Mouse (Mus musculus) lung, embryonic 15.5 days (tissue): Measurements from ENCODE around the gene Hectd4. TPM values are rescaled to one million over a fixed set of nuclear protein-coding genes. Genes with fewer than 3 reads are reported as not detected.
A peak's percentile ranks its signal among the peaks of the same experiment; 100 is the strongest.
"Not testable (repeated sequence)": the region's sequence is repeated elsewhere in the genome, so short reads cannot be mapped to it uniquely, and the experiment has no call there.

Experiments
- ATAC-seq: fragments of 200-750 bp; cut with Nextera tagmentation; 2 replicates; pipeline ENCODE4 v1.8.0; 2017; ENCODE audit warnings: moderate number of reproducible peaks, borderline replicate concordance; ENCODE audit not compliant: low FRiP score, low TSS enrichment; ENCODE audit errors: extremely low read depth
- H3K27ac ChIP-seq: fragments of 300-500 bp; sonication (generic); 2 replicates; pipeline ENCODE4 v1.5.1; 2015; ENCODE audit warnings: moderate library complexity, mild to moderate bottlenecking, inconsistent platforms
- H3K27me3 ChIP-seq: fragments of 300-500 bp; sonication (generic); 2 replicates; pipeline ENCODE4 v1.6.1; 2015; ENCODE audit warnings: inconsistent platforms
- H3K36me3 ChIP-seq: fragments of 300-500 bp; sonication (generic); 2 replicates; pipeline ENCODE4 v1.6.1; 2015; ENCODE audit warnings: inconsistent platforms
- H3K4me1 ChIP-seq: fragments of 300-500 bp; sonication (generic); 2 replicates; pipeline ENCODE4 v1.6.1; 2015; ENCODE audit warnings: inconsistent platforms
- H3K4me2 ChIP-seq: fragments of 300-500 bp; sonication (generic); 2 replicates; pipeline ENCODE4 v1.6.1; 2015; ENCODE audit warnings: inconsistent platforms, mild to moderate bottlenecking, moderate library complexity
- H3K4me3 ChIP-seq: fragments of 300-500 bp; sonication (generic); 2 replicates; pipeline ENCODE4 v1.5.1; 2015; ENCODE audit warnings: mild to moderate bottlenecking, inconsistent platforms
- H3K9ac ChIP-seq: fragments of 300-500 bp; sonication (generic); 2 replicates; pipeline ENCODE4 v1.6.1; 2015; ENCODE audit warnings: inconsistent platforms
- H3K9me3 ChIP-seq: fragments of 300-500 bp; sonication (generic); 2 replicates; pipeline ENCODE4 v1.6.1; 2016; ENCODE audit warnings: inconsistent platforms
- whole genome bisulfite sequencing: fragments of 180-500 bp; shearing (Covaris S2); methylation state at CpG from one replicate; pipeline ENCODE4 v1.1.7; 2015; 5-methylcytosine and 5-hydroxymethylcytosine counted together
- polyA plus RNA-seq: library from polyadenylated mRNA; unstranded; fragments of >200 nt; fragmentation: Nextera tagmentation; extraction: Ambion mirVana; gene quantifications from 2 replicates; pipeline ENCODE4 v1.2.1, GENCODE M21; 2015

The Hectd4 gene
- polyA plus RNA-seq, 1 experiment from 2014 or later = 4.4 TPM

DNA sequence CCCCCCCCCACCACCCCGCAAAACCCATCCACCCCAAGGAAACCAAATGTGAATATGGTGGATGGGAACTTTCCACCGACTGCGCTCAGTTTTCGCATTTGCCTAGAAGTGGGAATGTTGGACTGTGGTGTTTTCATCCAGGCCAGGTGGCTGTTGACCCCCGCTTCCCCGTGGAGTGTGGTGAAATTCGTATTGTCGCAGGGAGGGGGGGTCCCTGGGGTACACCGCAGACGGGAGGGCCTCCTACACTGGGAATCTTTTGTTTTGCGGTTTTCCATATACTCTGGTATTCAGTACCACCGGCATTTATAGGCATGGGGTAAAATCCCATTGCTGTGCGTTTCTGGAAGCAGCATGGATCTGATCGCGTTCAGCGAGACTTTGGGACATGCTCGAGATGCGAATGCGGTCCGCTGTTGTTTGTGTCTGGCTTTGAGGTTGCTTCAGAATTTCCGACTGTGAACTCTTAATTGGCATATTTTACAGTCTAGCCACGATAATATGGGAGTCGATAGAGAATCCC lies 1.4 kb downstream of the Hectd4 start:
- Histone ChIP-seq H3K9me3 (no peaks in the 10 kb centered on the region), H3K36me3 (no peaks in the 10 kb centered on the region), H3K4me3 (peak overlapping the region; percentile 100), H3K27ac (no peak overlapping the region), H3K4me1 (peaks cover 11% of the 10 kb centered on the region), H3K4me2 (peak overlapping the region; percentile 76), H3K9ac (peak overlapping the region; percentile 82; the same call in 1 of the 2 replicates), H3K27me3 (no peaks in the 10 kb centered on the region)
- 19% methylated on average over 22 of the region's 23 CpGs for WGBS
- ATAC-seq = no peak

DNA sequence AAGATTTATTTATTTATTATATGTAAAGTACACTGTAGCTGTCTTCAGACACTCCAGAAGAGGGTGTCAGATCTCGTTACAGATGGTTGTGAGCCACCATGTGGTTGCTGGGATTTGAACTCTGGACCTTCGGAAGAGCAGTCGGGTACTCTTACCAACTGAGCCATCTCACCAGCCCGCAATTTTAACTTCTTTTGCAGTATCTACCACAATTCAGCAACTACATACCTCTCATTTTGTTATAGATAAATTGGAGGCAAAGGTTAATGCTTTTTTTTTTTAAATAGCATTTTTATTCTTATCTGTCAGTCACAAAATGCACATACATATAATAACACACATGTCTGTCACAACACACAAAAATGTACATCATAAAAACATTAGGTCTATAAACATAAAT lies 4.0 kb downstream of the Hectd4 start:
- not testable (repeated sequence) for H3K9me3 ChIP-seq, H3K27ac ChIP-seq, H3K27me3 ChIP-seq, H3K4me2 ChIP-seq, H3K36me3 ChIP-seq, H3K9ac ChIP-seq, ATAC-seq, H3K4me3 ChIP-seq
- WGBS = 80% methylated on average over 4 of the region's 4 CpGs
- peaks cover 11% of the 10 kb centered on the region for H3K4me1 ChIP-seq

DNA sequence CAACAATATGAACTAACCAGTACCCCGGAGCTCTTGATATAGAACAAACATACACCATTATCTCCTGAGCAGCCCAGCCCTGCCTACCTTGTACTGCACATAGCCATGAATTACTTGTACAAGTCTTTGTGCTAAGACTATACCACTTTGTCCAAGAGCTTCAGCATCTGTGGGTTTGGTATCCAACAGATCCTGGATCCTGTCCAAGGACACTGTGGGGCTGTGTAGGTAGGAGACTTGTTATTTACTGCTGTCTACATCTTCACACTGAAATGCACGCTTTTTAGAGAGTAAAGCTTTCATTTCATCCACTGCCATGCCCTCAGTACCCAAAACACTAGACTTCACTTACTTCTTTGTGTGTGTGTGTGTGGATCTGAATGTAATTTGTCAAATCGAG lies 4.8 kb downstream of the Hectd4 start:
- Histone ChIP-seq H3K36me3 (no peaks in the 10 kb centered on the region), H3K9me3 (no peaks in the 10 kb centered on the region), H3K9ac (no peak overlapping the region), H3K4me1 (peaks cover 7% of the 10 kb centered on the region), H3K27ac (no peak overlapping the region), H3K4me3 (no peak overlapping the region), H3K4me2 (no peak overlapping the region), H3K27me3 (no peaks in the 10 kb centered on the region)
- no peak for ATAC-seq
- 85% methylated on average over 3 of the region's 3 CpGs for WGBS

DNA sequence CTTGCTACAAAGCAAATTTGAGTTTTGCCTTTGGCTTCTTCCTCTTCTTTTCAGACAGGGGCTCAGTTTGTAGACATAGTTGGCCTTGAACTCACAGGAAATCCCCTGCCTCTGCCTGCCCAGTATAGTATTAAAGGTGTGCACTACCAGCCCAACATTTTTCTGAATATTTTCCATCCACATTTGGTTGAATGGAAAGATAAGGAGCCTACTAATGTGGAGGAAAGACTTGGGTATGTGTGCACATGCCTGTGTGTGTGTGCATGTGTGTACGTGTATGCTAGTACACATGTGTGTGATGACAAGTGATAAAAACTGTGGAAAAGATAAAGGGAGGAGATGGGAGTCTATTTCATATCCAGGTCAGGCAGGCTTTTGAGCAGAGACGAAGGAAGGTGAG lies 5.8 kb downstream of the Hectd4 start:
- no peak overlapping the region for H3K9ac ChIP-seq
- H3K4me1 ChIP-seq = peaks cover 7% of the 10 kb centered on the region
- no peaks in the 10 kb centered on the region for H3K9me3 ChIP-seq
- H3K27ac ChIP-seq = no peak overlapping the region
- no peak for ATAC-seq
- no peaks in the 10 kb centered on the region for H3K27me3 ChIP-seq
- H3K4me2 ChIP-seq = no peak overlapping the region
- H3K36me3 ChIP-seq = no peaks in the 10 kb centered on the region
- 79% methylated on average over 2 of the region's 2 CpGs for WGBS
- no peak overlapping the region for H3K4me3 ChIP-seq

DNA sequence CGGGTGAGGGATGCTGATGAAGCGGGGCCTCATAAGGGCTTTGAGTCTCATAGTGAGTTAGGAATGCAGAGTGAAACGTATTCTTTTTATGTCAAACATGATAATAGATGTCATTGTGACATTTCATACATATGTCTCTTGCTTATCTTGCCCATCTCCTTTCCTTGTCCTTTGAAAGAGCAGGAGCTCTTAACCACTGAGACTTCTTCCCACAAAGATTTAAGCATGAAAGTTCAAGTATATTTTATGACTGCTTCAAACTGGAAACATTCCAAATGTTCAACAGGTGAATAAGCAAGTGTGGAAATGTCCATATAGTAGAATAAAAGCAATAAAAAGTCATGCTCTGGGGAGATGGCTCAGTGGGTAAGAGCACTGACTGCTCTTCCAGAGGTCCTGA lies 6.4 kb downstream of the Hectd4 start:
- H3K9ac ChIP-seq = no peak overlapping the region
- no peaks in the 10 kb centered on the region for H3K27me3 ChIP-seq
- H3K9me3 ChIP-seq = no peaks in the 10 kb centered on the region
- no peak overlapping the region for H3K27ac ChIP-seq
- no peaks in the 10 kb centered on the region for H3K36me3 ChIP-seq
- H3K4me1 ChIP-seq = peaks cover 3% of the 10 kb centered on the region
- no peak overlapping the region for H3K4me2 ChIP-seq
- WGBS = 60% methylated on average over 3 of the region's 3 CpGs
- H3K4me3 ChIP-seq = no peak overlapping the region
- ATAC-seq = no peak

DNA sequence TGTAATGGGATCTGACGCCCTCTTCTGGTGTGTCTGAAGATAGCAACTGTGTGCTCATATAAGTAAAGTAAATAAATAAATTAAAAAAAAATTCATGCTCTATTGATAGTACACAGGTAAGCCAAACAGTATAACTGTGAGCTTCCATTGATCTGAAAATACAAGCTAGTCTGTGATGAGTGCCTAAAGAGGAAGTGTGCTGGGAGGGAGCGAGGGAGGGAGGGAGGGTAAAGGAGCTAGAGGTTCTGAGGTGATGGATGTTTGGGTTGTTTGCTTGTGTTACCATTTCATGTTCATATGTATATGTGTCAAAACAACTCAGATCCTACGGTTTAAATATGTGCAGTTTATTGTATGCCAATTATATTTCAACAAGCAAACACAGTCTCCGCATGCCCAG lies 6.8 kb downstream of the Hectd4 start:
- Histone ChIP-seq H3K36me3 (no peaks in the 10 kb centered on the region), H3K27ac (no peak overlapping the region), H3K27me3 (no peaks in the 10 kb centered on the region), H3K9me3 (no peaks in the 10 kb centered on the region), H3K4me1 (no peaks in the 10 kb centered on the region), H3K4me2 (no peak overlapping the region), H3K9ac (no peak overlapping the region), H3K4me3 (no peak overlapping the region)
- no peak for ATAC-seq
- 79% methylated on average over 4 of the region's 4 CpGs for WGBS

DNA sequence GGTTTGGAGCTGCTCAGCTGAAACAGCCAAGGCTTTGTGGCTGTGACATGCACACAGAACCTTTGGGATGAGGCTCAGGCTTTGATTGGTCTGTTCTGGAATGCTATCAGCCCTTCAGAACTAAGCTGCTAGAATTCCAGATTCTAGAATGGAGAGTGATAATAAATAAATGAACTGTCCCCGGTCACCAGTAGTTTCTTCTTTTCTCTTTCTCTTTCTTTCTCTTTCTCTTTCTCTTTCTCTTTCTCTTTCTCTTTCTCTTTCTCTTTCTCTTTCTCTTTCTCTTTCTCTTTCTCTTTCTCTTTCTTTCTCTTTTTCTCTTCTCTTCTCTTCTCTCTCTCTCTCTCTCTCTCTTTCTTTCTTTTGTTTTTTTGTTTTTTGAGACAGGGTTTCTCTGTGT lies 7.3 kb downstream of the Hectd4 start:
- not testable (repeated sequence) for H3K9me3 ChIP-seq, H3K27me3 ChIP-seq, H3K4me3 ChIP-seq, H3K36me3 ChIP-seq, ATAC-seq, H3K4me2 ChIP-seq, H3K27ac ChIP-seq, H3K9ac ChIP-seq, H3K4me1 ChIP-seq
- WGBS = 79% methylated on average over 1 of the region's 1 CpGs

DNA sequence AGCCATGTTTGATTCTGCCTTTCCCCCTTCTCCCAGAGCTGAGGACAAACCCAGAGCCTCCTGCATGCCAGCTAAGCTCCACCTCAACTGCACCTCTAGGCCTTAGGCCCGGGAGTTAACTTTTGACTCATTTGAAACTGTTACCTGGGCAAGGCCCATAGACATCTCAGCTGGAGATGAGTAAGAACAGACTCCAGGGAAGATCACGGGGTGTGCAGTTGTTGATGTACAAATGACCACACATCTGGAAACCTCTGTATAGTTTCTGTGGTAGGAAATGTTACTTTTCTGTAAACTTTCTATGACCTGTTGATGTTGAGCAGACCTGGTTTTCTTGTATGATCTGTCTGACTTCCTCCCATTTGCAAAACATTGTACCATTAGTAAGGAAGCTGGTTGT lies 9.2 kb downstream of the Hectd4 start:
- Histone ChIP-seq H3K27me3 (no peaks in the 10 kb centered on the region), H3K4me2 (no peak overlapping the region), H3K4me1 (no peaks in the 10 kb centered on the region), H3K36me3 (no peaks in the 10 kb centered on the region), H3K4me3 (no peak overlapping the region), H3K9ac (no peak overlapping the region), H3K9me3 (no peaks in the 10 kb centered on the region), H3K27ac (no peak overlapping the region)
- ATAC-seq = no peak
- 89% methylated on average over 2 of the region's 2 CpGs for WGBS

DNA sequence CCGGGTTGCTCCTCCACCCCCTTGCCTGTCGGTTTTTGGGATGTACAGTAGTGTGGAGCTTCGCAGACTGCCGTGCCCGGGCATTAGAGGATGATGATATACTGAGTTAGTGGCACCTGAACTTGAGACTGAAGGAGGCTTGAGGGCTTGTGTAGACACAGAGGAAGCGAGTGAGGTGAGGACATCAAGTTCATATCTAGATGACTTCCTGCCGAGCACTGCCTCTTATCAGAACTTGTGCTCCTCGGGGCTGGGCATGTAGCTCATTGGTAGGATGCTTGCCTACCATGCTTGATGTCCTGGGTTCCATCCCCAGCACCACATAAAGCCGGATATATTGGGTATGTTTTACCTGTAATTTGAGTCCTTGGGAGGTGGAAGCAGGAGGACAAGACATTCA lies 10.8 kb downstream of the Hectd4 start:
- Histone ChIP-seq H3K4me2 (no peak overlapping the region), H3K4me1 (no peaks in the 10 kb centered on the region), H3K9ac (no peak overlapping the region), H3K9me3 (no peaks in the 10 kb centered on the region), H3K36me3 (no peaks in the 10 kb centered on the region), H3K27me3 (no peaks in the 10 kb centered on the region), H3K27ac (no peak overlapping the region), H3K4me3 (no peak overlapping the region)
- WGBS = 77% methylated on average over 9 of the region's 9 CpGs
- no peak for ATAC-seq

DNA sequence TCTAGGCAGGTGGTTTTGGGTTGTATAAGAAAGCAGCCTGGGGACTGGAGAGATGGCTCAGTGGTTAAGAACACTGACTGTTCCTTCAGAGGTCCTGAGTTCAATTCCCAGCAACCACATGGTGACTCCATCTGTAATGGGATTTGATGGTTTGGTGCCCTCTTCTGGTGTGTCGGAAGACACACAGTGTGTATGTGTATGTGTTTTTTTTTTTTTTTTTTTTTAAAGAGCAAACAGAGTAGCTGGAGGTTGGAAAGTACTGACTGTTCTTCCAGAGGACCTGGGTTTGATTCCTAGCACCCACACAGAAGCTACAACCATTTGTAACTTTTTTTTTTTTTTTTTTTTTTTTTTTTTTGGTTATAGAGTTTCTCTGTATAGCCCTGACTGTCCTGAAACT lies 12.8 kb downstream of the Hectd4 start:
- WGBS = 92% methylated on average over 1 of the region's 1 CpGs
- Histone ChIP-seq H3K4me2 (no peak overlapping the region), H3K4me3 (no peak overlapping the region), H3K27ac (no peak overlapping the region), H3K27me3 (no peaks in the 10 kb centered on the region), H3K9ac (no peak overlapping the region), H3K4me1 (no peaks in the 10 kb centered on the region), H3K9me3 (no peaks in the 10 kb centered on the region), H3K36me3 (no peaks in the 10 kb centered on the region)
- ATAC-seq = no peak

DNA sequence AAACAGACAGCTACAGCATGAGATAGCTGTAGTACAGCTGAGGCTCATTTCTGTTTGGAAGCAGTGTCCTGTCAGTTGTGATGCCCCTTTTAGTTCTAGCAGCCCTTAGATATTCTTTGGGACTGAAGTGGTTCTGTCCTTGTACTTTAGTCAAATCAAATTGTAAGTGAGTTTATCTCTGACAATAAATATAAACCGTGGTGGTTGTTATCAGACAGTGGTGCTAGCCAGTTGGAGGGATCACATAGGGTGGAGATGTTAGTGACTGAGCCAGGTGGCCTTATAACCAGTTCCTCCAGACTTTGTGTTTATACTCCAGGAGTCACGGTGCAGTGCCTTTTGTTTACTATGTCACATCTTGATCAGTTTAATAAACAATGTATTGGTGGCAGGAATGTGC lies 13.7 kb downstream of the Hectd4 start:
- Histone ChIP-seq H3K27me3 (no peaks in the 10 kb centered on the region), H3K36me3 (no peaks in the 10 kb centered on the region), H3K4me2 (no peak overlapping the region), H3K4me3 (no peak overlapping the region), H3K9ac (no peak overlapping the region), H3K4me1 (no peaks in the 10 kb centered on the region), H3K9me3 (no peaks in the 10 kb centered on the region), H3K27ac (no peak overlapping the region)
- 58% methylated on average over 2 of the region's 2 CpGs for WGBS
- ATAC-seq = no peak

DNA sequence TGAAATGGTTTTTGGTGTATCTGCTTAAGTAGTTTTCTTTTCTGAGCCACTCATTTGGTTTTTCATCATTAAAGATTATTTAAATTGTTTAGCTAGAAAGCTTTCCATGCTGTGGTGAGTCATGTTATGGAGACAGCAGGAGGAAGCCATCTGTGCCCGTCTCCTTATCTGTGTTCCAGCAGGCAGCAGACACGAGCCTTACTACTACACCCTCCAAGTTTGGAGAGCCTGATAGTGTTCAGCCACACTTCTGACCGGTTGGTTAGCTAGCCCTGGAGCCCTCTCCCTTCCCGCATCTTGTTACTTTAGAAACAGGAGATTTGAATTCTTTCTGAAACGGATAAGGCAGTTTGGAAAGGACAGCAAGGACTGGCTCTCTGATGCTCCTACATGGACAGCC lies 16.2 kb downstream of the Hectd4 start:
- Histone ChIP-seq H3K4me1 (no peaks in the 10 kb centered on the region), H3K36me3 (no peaks in the 10 kb centered on the region), H3K9me3 (no peaks in the 10 kb centered on the region), H3K4me3 (no peak overlapping the region), H3K27me3 (no peaks in the 10 kb centered on the region), H3K4me2 (no peak overlapping the region), H3K9ac (no peak overlapping the region), H3K27ac (no peak overlapping the region)
- ATAC-seq = peak; percentile 65; the same call in 1 of the 2 replicates
- 55% methylated on average over 5 of the region's 5 CpGs for WGBS

DNA sequence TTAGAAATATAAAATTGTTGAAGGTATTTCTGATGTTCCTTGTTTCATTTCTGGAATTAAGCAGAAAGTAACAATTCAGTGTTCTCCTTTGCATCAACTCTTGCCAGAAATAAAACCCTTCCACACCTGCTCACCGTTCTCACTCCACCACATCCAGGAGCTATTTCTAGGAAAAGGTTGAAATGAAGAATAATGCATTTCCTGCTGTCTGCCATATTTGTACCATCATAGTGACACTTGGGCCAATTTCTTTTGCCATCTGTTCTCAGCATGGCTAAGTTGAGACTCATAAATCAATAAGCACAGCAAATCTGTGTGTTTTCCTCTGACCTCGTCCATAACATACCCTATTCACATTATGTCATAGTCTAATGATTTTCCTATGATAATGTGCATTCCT lies 18.2 kb downstream of the Hectd4 start:
- Histone ChIP-seq H3K27ac (no peak overlapping the region), H3K36me3 (no peaks in the 10 kb centered on the region), H3K4me2 (no peak overlapping the region), H3K9me3 (no peaks in the 10 kb centered on the region), H3K4me1 (no peaks in the 10 kb centered on the region), H3K27me3 (no peaks in the 10 kb centered on the region), H3K9ac (no peak overlapping the region), H3K4me3 (no peak overlapping the region)
- ATAC-seq = no peak
- 75% methylated on average over 2 of the region's 2 CpGs for WGBS
